Mouse (Mus musculus): ENCODE measurements around the gene Wasl.

GRCm38 (mm10) chr6:24586885-24587284 is 77.9 kb downstream of the Wasl start:
- TF ChIP-seq CHD2 (IDR thresholded peaks at IDR 0.05; ENCODE audit: low read depth, low read length), result no peak
- TF ChIP-seq MAFK (IDR thresholded peaks at IDR 0.05; ENCODE audit: insufficient read depth, low read depth, low read length), result no peak
- TF ChIP-seq ZNF384 (IDR thresholded peaks at IDR 0.05; ENCODE audit: low read depth, low read length), result no peak

Measured in ES-E14 (cell line).